Mouse (Mus musculus) bone marrow, adult 2 months (tissue): ENCODE measurements around the gene Camta1. TPM values are rescaled to one million over a fixed set of nuclear protein-coding genes. Genes with fewer than 3 reads are reported as not detected.

Experiments
- H3K27ac ChIP-seq: fragments of 200-500 bp; 2 replicates; pipeline ENCODE4 v1.5.1; 2012; ENCODE audit warnings: low read depth, mild to moderate bottlenecking, control low read depth, inconsistent platforms, low read length; ENCODE audit not compliant: control insufficient read depth, poor library complexity, insufficient read depth
- H3K4me1 ChIP-seq: fragments of 200-500 bp; 2 replicates; pipeline ENCODE4 v1.6.1; 2011; ENCODE audit warnings: low read length; ENCODE audit not compliant: control insufficient read depth, insufficient read depth
- H3K4me3 ChIP-seq: fragments of 200-500 bp; replicated peaks from 2 replicates; pipeline ENCODE3; 2011; ENCODE audit warnings: mild to moderate bottlenecking, low read depth, low read length, control low read depth; ENCODE audit not compliant: control insufficient read depth
- CTCF ChIP-seq: fragments of 200-500 bp; IDR thresholded peaks from 2 replicates; pipeline ENCODE4 v1.5.1; 2011; ENCODE audit warnings: low read length, control low read depth; ENCODE audit not compliant: control insufficient read depth, insufficient read depth
- POLR2A ChIP-seq: fragments of 200-500 bp; IDR thresholded peaks from 2 replicates; pipeline ENCODE4 v1.6.1; 2011; ENCODE audit warnings: low read depth, mild to moderate bottlenecking, control low read depth, low read length, borderline replicate concordance; ENCODE audit not compliant: control insufficient read depth
- WGBS: fragments of 180-500 bp; shearing (Covaris S2); methylation state at CpG from one replicate; pipeline ENCODE4 v1.1.7; 2018; 5-methylcytosine and 5-hydroxymethylcytosine counted together
- polyA plus RNA-seq: library from polyadenylated mRNA; stranded (reverse); fragments of >200 nt; gene quantifications from 2 replicates; pipeline ENCODE4 v1.2.4, GENCODE M21; 2011; ENCODE audit warnings: low replicate concordance; ENCODE audit not compliant: missing spikeins, insufficient read depth, insufficient read length

Camta1 gene
- polyA plus RNA-seq, 1 experiment = 26.6 TPM

DNA sequence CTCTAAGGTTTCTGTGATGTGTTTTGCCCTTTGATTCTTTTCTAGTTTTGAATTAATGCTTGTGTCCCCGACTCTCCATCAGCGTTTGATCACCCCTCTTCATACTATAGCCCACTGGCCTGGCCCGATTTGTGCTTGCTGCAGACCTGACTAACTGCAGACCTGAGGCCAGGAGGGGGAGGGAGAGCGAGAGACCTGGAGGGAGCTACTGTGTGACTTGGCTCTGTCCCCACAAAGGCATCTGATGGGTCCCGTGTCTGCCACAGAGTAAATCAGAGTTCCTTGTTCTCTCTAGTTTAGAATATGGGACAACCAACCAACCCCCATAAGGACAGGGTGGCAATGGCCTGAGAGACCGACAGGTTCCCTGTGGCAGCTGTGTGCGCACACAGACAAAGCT, 522.7 kb downstream of the Camta1 start:
- H3K27ac ChIP-seq = no peak overlapping the region
- WGBS = 76% methylated on average over 7 of the region's 7 CpGs
- no peaks in the 10 kb centered on the region for H3K4me1 ChIP-seq
- TF ChIP-seq CTCF = no peak
- no peak for TF ChIP-seq POLR2A
- H3K4me3 ChIP-seq = no peak overlapping the region

DNA sequence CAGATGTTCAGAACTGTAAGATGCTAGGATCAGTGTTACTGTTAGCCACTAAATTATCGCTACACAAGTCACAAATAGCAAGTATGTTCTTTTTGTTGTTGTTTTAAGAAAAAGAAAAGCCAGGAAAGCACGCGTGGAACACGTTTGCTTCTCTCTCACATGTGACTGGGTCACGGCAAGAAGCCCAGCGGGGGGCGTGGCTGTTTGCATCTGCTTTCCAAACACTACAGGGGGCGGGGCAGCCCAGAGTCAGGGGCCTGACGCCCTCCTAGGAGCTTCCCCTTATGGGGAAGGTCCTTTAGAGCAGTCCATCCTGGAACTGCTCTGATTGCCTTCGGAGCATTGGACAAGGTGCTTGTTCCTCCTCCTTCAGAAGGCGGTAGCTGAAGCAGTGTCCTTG, 524.1 kb downstream of the Camta1 start:
- TF ChIP-seq POLR2A = no peak
- TF ChIP-seq CTCF = no peak
- Histone ChIP-seq H3K27ac (no peak overlapping the region), H3K4me1 (no peaks in the 10 kb centered on the region; the same call in 1 of the 2 replicates), H3K4me3 (no peak overlapping the region)
- WGBS = 31% methylated on average over 11 of the region's 11 CpGs

DNA sequence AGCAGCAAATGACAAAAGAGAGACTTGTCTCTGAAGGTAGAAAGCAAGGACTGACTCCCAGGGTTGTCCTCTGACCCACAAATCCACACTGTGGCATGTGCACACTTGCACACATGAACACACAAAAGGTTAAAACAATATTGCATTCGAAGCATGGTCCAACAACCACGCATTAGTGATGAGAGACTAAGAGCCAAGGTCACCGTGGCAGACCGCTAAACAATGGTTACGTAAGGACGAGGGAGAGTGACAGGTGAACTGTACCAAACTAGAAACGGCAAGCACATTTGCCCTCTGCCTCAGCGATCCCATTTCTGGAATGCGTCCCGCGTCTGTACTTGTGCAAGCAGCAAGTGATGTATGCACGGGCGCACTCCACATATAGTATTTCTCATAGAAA, 525.3 kb downstream of the Camta1 start:
- H3K4me3 ChIP-seq = no peak overlapping the region
- TF ChIP-seq POLR2A (no peak), CTCF (no peak)

DNA sequence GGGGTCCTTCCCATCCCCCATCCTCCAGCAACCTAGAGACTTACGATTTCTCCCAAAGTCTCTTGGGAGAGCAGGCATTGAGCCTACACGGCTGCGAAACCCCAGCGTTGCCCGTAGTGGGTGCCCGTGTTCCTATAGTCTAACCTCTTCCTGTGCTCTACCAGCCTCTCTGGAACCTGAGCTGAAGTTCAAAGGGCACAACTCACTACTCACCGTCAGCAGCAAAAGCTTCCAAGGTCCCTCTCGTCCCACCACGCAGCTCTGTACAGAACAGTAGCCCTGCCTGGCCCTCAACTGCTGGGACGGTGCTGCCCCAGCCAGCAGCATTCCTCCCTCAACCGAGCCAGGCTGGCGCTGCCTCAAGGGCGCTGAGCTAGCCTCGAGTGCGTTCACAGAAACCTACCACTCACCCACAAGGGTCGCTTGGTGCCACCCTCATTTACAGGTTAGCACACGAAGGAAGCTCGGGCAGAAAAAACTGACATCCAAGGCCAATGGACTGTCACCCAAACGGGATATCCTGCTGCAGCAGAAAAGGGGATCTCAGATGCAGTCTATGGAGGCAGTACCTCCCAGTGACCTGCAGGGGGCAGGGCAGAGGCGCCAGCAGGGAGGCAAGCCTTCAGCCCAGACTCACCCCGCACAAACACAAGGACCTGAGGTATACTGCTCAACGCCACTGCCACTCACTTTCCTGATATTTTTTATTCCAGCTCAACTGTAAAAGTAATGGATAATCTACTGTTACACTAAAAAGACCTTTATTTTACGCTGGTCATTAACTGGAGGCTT, 526.5 kb downstream of the Camta1 start:
- 43% methylated on average over 23 of the region's 23 CpGs for WGBS
- Histone ChIP-seq H3K27ac (no peak overlapping the region), H3K4me3 (no peak overlapping the region), H3K4me1 (no peaks in the 10 kb centered on the region; the same call in 1 of the 2 replicates)
- TF ChIP-seq CTCF (peak; percentile 56), POLR2A (no peak)

More for the DNA sequence above, 525.3 kb downstream of the Camta1 start:
- WGBS = 81% methylated on average over 13 of the region's 13 CpGs
- no peaks in the 10 kb centered on the region; the same call in 1 of the 2 replicates for H3K4me1 ChIP-seq
- H3K27ac ChIP-seq = no peak overlapping the region

DNA sequence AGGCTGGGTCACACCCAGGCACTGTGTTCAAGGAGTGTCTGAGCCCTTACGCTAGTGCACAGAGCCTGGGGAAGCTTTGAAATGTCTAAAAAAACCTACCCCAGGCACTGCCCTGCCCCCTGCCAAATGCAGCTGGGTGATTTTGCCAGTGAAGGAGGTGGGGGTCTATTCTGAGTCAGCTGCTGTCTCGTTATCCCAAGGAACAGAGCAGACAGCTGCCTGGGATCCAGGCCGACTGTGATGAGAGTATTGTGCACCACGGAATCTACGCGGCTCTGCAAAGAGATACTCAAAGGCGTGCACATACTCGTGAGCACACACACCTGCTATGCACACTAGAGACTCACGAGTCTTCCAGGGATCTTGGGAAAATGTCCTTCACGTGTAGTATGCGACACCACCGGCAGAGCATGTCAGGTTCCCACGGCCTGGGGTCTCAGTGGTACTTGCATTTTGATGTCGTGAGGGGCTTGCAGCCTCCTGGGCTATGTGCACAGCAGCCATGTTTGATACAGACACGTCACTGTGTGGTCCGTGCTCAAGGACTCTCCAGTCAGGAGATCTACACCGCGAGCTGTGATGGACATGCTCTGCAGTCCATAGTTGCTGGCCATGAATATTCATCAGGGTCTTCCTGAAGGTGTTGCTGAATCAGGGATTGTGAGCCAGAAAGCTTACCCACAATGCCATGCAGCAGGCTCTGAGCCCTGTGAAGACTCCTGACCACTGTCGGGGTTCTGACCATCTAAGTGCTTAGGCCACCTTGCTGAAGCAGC, 529.4 kb downstream of the Camta1 start:
- no peak overlapping the region for H3K4me3 ChIP-seq
- no peak for TF ChIP-seq CTCF
- TF ChIP-seq POLR2A = no peak
- H3K4me1 ChIP-seq = no peaks in the 10 kb centered on the region; the same call in 1 of the 2 replicates
- H3K27ac ChIP-seq = no peak overlapping the region
- 77% methylated on average over 19 of the region's 19 CpGs for WGBS

DNA sequence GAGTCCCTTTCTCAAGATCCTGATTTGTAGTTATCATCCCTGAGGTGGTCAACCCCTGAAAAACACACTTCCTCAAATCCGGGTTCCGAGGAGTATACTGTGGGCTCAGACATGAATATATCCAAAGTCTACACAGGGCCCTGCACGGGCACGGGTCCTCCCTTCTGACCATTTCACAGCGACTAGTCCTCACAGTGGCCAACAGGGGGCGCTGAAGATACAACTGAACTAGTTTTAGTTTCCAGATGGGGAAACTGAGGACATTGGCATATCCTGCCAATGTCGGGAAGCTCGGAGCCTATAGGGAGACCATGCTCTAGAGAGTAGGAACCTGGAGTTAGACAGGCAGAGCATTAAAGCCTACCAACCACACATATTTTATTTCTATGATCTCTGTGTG, 530.7 kb downstream of the Camta1 start:
- Histone ChIP-seq H3K4me3 (no peak overlapping the region), H3K4me1 (no peaks in the 10 kb centered on the region; the same call in 1 of the 2 replicates), H3K27ac (no peak overlapping the region)
- TF ChIP-seq CTCF (no peak), POLR2A (no peak)
- WGBS = 51% methylated on average over 8 of the region's 8 CpGs

DNA sequence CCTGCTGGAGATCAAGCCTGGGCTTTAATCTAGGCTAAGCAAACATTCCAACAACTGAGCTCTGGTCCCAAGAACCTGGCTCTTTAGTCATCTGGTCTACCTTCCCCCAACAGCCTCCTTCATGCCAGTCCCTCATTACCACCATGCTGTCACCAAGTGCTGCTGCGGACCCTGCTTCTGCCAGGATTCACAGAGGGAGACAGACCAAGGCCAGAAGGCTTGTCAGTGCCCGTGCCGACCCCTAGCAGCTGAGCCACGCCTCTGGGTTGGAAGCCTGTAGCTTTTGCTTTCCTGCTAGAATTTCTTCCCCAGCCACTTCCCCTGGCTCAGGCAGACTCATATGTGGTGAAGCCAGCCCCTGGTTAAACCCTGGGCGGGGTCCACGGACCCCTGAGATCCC, 533.6 kb downstream of the Camta1 start:
- Histone ChIP-seq H3K27ac (no peak overlapping the region), H3K4me3 (no peak overlapping the region), H3K4me1 (no peaks in the 10 kb centered on the region; the same call in 1 of the 2 replicates)
- TF ChIP-seq CTCF = no peak
- 58% methylated on average over 6 of the region's 6 CpGs for WGBS

DNA sequence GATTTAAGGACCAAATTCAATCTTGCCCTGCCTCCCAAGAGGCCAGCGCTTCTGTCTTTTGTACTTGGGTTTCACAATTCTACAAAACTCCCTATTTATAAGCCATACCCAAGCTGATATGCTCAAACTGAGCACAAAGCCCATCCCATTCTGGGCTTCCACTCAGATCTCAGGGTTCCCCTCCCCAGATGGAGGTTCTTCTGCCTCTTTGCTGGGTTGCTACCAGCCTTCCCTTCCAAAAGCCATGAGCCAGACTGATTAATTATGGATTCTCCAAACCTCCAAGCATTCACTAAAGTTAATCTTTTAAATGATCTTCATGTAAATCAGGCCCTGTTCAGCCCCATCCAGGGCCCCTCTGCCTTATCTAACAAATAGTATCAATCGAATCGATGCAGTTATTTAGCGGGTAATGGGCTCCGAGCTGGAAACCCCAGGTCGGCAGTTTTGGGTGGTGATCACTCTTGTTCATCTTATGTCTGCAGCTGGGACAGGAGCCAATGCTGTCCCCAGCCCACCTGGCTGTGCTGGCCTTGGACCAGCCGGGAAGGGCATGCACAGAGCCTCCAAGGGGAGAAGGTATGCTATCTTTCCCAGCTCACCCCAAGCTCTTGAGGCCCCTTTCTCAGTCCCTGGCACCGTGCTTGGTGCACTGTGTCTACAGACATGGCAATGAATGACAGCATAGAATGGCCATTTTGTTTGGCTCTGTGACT, 534.5 kb downstream of the Camta1 start:
- WGBS = 85% methylated on average over 8 of the region's 8 CpGs
- Histone ChIP-seq H3K27ac (no peak overlapping the region), H3K4me1 (no peaks in the 10 kb centered on the region; the same call in 1 of the 2 replicates), H3K4me3 (no peak overlapping the region)
- TF ChIP-seq CTCF (no peak), POLR2A (no peak)
